Mouse (Mus musculus): ENCODE results near the gene Zdhhc21. TPM values are rescaled to one million over a fixed set of nuclear protein-coding genes. Genes with fewer than 3 reads are reported as not detected.

The Zdhhc21 gene
- total RNA-seq, 2 experiments from 2014 or later: 63.4 to 64.4 TPM

- DNase-seq (ENCODE audit: extremely low spot score in 1 of 2, low spot score in 2 of 2): no peak
- Histone ChIP-seq H3K4me3 (no peak overlapping the region), H3K27ac (no peak overlapping the region)
- no peak for TF ChIP-seq CTCF (IDR thresholded peaks at IDR 0.05)
- intact Hi-C loops (cut with DNase I): no loop called here
Observed at GRCm38 (mm10) chr4:82813356-82813755, 46.4 kb downstream of the Zdhhc21 start.

GRCm38 (mm10) chr4:82807811-82808210 is 51.9 kb downstream of the Zdhhc21 start:
- DNase-seq (ENCODE audit: extremely low spot score in 1 of 2, low spot score in 2 of 2): no peak
- Histone ChIP-seq H3K4me3 (no peak overlapping the region), H3K27ac (no peak overlapping the region)
- no peak for TF ChIP-seq CTCF (IDR thresholded peaks at IDR 0.05)
- intact Hi-C loops (cut with DNase I): no loop called here

GRCm38 (mm10) chr4:82806176-82806757 is 53.5 kb downstream of the Zdhhc21 start:
- DNase-seq (ENCODE audit: extremely low spot score in 1 of 2, low spot score in 2 of 2): no peak
- no peak overlapping the region for H3K27ac ChIP-seq
- intact Hi-C loops (cut with DNase I): no loop called here

GRCm38 (mm10) chr4:82804019-82804418 is 55.7 kb downstream of the Zdhhc21 start:
- peak; percentile 74 for TF ChIP-seq CTCF (IDR thresholded peaks at IDR 0.05)
- H3K4me3 ChIP-seq: no peak overlapping the region
- no peak for DNase-seq (ENCODE audit: extremely low spot score in 1 of 2, low spot score in 2 of 2)
- H3K27ac ChIP-seq: no peak overlapping the region
- intact Hi-C loops (cut with DNase I): loop anchor here (1.0 kb wide), 1 partner anchor 129 kb away; no protein-coding TSS in a partner anchor

More at GRCm38 (mm10) chr4:82806176-82806757, 53.5 kb downstream of the Zdhhc21 start:
- no peak for TF ChIP-seq CTCF (IDR thresholded peaks at IDR 0.05)
- no peak overlapping the region for H3K4me3 ChIP-seq

- Histone ChIP-seq H3K4me3 (no peak overlapping the region), H3K27ac (no peak overlapping the region)
- intact Hi-C loops (cut with DNase I): no loop called here
- no peak for DNase-seq (ENCODE audit: extremely low spot score in 1 of 2, low spot score in 2 of 2)
- no peak for TF ChIP-seq CTCF (IDR thresholded peaks at IDR 0.05)
Observed at GRCm38 (mm10) chr4:82793608-82794007, 66.2 kb downstream of the Zdhhc21 start.

GRCm38 (mm10) chr4:82792906-82793580 is 66.7 kb downstream of the Zdhhc21 start:
- TF ChIP-seq CTCF (IDR thresholded peaks at IDR 0.05): no peak
- no peak overlapping the region for H3K4me3 ChIP-seq
- intact Hi-C loops (cut with DNase I): no loop called here
- H3K27ac ChIP-seq: no peak overlapping the region
- DNase-seq (ENCODE audit: extremely low spot score in 1 of 2, low spot score in 2 of 2): no peak

GRCm38 (mm10) chr4:82765513-82766216 is 94.1 kb downstream of the Zdhhc21 start:
- Histone ChIP-seq H3K27ac (no peak overlapping the region), H3K4me3 (no peak overlapping the region)
- no peak for TF ChIP-seq CTCF (IDR thresholded peaks at IDR 0.05)
- intact Hi-C loops (cut with DNase I): no loop called here
- no peak for DNase-seq (ENCODE audit: extremely low spot score in 1 of 2, low spot score in 2 of 2)

GRCm38 (mm10) chr4:82763586-82763985 is 96.2 kb downstream of the Zdhhc21 start:
- intact Hi-C loops (cut with DNase I): no loop called here
- no peak overlapping the region for H3K27ac ChIP-seq
- H3K4me3 ChIP-seq: no peak overlapping the region
- TF ChIP-seq CTCF (IDR thresholded peaks at IDR 0.05): no peak
- no peak for DNase-seq (ENCODE audit: extremely low spot score in 1 of 2, low spot score in 2 of 2)

GRCm38 (mm10) chr4:82762430-82763119 is 97.2 kb downstream of the Zdhhc21 start:
- no peak for TF ChIP-seq CTCF (IDR thresholded peaks at IDR 0.05)
- Histone ChIP-seq H3K27ac (no peak overlapping the region), H3K4me3 (no peak overlapping the region)
- intact Hi-C loops (cut with DNase I): no loop called here
- no peak for DNase-seq (ENCODE audit: extremely low spot score in 1 of 2, low spot score in 2 of 2)

GRCm38 (mm10) chr4:82756295-82756626 is 103.5 kb downstream of the Zdhhc21 start:
- TF ChIP-seq CTCF (IDR thresholded peaks at IDR 0.05): no peak
- intact Hi-C loops (cut with DNase I): no loop called here
- Histone ChIP-seq H3K4me3 (no peak overlapping the region), H3K27ac (no peak overlapping the region)
- no peak for DNase-seq (ENCODE audit: extremely low spot score in 1 of 2, low spot score in 2 of 2)

- Histone ChIP-seq H3K4me3 (no peak overlapping the region), H3K27ac (no peak overlapping the region)
- no peak for TF ChIP-seq CTCF (IDR thresholded peaks at IDR 0.05)
- intact Hi-C loops (cut with DNase I): no loop called here
- no peak for DNase-seq (ENCODE audit: extremely low spot score in 1 of 2, low spot score in 2 of 2)
Observed at GRCm38 (mm10) chr4:82755616-82756294, 104.0 kb downstream of the Zdhhc21 start.

Other genes with a start within 250 kb of the Zdhhc21 start
- gene Nfib, start 154.2 kb downstream of the Zdhhc21 start, total RNA-seq (2021): 10 to 100 TPM; 83.8 to 90.1 TPM
- under 1 TPM; 0.19 to 0.52 TPM for gene Cer1, start 25.2 kb upstream of the Zdhhc21 start, total RNA-seq (2021)
- gene Frem1, start 192.4 kb upstream of the Zdhhc21 start, total RNA-seq (2021): 1 to 10 TPM; 1.9 to 2.0 TPM

Data from left cerebral cortex, adult 2 months (tissue).